Mouse (Mus musculus): ENCODE data around the gene Smim1.

The Smim1 gene

GRCm38 (mm10) chr4:154025641-154026440 is at the start of gene Smim1:
Gene Smim1, minus strand, starts transcription at chr4:154026230.
- ChIA-PET CTCF (interaction anchor here (0.5 to 4.0 kb wide), 50 partner anchors 9 to 1604 kb away, joined by 3 to 30 read pairs (median 3); partner anchors contain the start of genes Lrrc47 (in 2 of the 4), Arhgef16 (in 1 of the 4) and Tprgl (in 1 of the 4)), POLR2A (interaction anchor here (0.6 to 2.5 kb wide), 11 partner anchors 11 to 270 kb away, joined by 3 to 11 read pairs (median 5); partner anchors contain the start of gene Lrrc47 (in 2 of the 4))

- ChIA-PET POLR2A (interaction anchor here in 3 of 4 experiments (0.7 to 5.7 kb wide), 4 partner anchors 9 to 437 kb away, joined by 3 to 33 read pairs (median 4); no protein-coding TSS in a partner anchor), CTCF (interaction anchor here in 3 of 4 experiments (0.6 to 2.6 kb wide), 6 partner anchors 10 to 89 kb away, joined by 3 to 35 read pairs (median 6); partner anchors contain the start of gene Tprgl (in 1 of the 3))
These were observed 45.9 kb upstream of the Smim1 start for GRCm38 (mm10) chr4:154071941-154072340.

GRCm38 (mm10) chr4:154071521-154071920 is 45.5 kb upstream of the Smim1 start:
- POLR2A ChIA-PET = interaction anchor here (0.5 to 5.7 kb wide), 16 partner anchors 9 to 438 kb away, joined by 3 to 33 read pairs (median 4); partner anchors contain the start of genes Arhgef16 (in 1 of the 4), Lrrc47 (in 1 of the 4) and Tprgl (in 1 of the 4)
- CTCF ChIA-PET = interaction anchor here (0.5 to 3.7 kb wide), 64 partner anchors 9 to 726 kb away, joined by 3 to 92 read pairs (median 4); partner anchors contain the start of genes Arhgef16 (in 2 of the 4), Tprgl (in 2 of the 4), A430005L14Rik (in 1 of the 4) and Lrrc47 (in 1 of the 4)

GRCm38 (mm10) chr4:154070896-154071295 is 44.9 kb upstream of the Smim1 start:
- ChIA-PET CTCF (interaction anchor here (0.5 to 3.7 kb wide), 73 partner anchors 9 to 1757 kb away, joined by 3 to 92 read pairs (median 4); partner anchors contain the start of genes Arhgef16 (in 2 of the 4), Smim1 (in 2 of the 4), Tprgl (in 2 of the 4) and A430005L14Rik (in 1 of the 4)), POLR2A (interaction anchor here (0.5 to 5.7 kb wide), 20 partner anchors 10 to 231 kb away, joined by 3 to 33 read pairs (median 4); partner anchors contain the start of genes Arhgef16 (in 1 of the 4), Lrrc47 (in 1 of the 4) and Tprgl (in 1 of the 4))

GRCm38 (mm10) chr4:154064827-154065773 is 39.1 kb upstream of the Smim1 start:
- CTCF ChIA-PET = interaction anchor here (0.5 to 3.0 kb wide), 67 partner anchors 9 to 1087 kb away, joined by 3 to 36 read pairs (median 4); partner anchors contain the start of genes Arhgef16 (in 2 of the 4), Smim1 (in 2 of the 4), Lrrc47 (in 1 of the 4) and Tprgl (in 1 of the 4)
- POLR2A ChIA-PET = interaction anchor here in 1 of 4 experiments (1.5 to 1.8 kb wide), 2 partner anchors 18 to 40 kb away, joined by 6 to 10 read pairs; no protein-coding TSS in a partner anchor

- CTCF ChIA-PET = interaction anchor here in 1 of 4 experiments (1.9 kb wide), 1 partner anchor 8 kb away, joined by 4 read pairs; no protein-coding TSS in a partner anchor
- POLR2A ChIA-PET = no interaction called here
These were observed 31.7 kb upstream of the Smim1 start for GRCm38 (mm10) chr4:154057696-154058095.

- CTCF ChIA-PET = interaction anchor here in 1 of 4 experiments (1.0 to 1.9 kb wide), 2 partner anchors 9 to 14 kb away, joined by 3 to 4 read pairs; no protein-coding TSS in a partner anchor
These were observed 30.6 kb upstream of the Smim1 start for GRCm38 (mm10) chr4:154056661-154057060.

GRCm38 (mm10) chr4:154056046-154056445 is 30.0 kb upstream of the Smim1 start:
- CTCF ChIA-PET = interaction anchor here in 1 of 4 experiments (1.9 kb wide), 1 partner anchor 10 kb away, joined by 4 read pairs; no protein-coding TSS in a partner anchor

More at GRCm38 (mm10) chr4:154056661-154057060, 30.6 kb upstream of the Smim1 start:
- POLR2A ChIA-PET = interaction anchor here in 1 of 4 experiments (0.6 kb wide), 1 partner anchor 648 kb away, joined by 3 read pairs; no protein-coding TSS in a partner anchor

GRCm38 (mm10) chr4:154055482-154055881 is 29.5 kb upstream of the Smim1 start:
- ChIA-PET CTCF (interaction anchor here in 1 of 4 experiments (1.9 kb wide), 1 partner anchor 10 kb away, joined by 4 read pairs; no protein-coding TSS in a partner anchor), POLR2A (no interaction called here)

More at GRCm38 (mm10) chr4:154056046-154056445, 30.0 kb upstream of the Smim1 start:
- POLR2A ChIA-PET = no interaction called here

GRCm38 (mm10) chr4:154053065-154053464 is 27.0 kb upstream of the Smim1 start:
- ChIA-PET POLR2A (interaction anchor here in 2 of 4 experiments (0.9 to 1.1 kb wide), 2 partner anchors 32 to 33 kb away, joined by 3 read pairs; no protein-coding TSS in a partner anchor), CTCF (interaction anchor here in 3 of 4 experiments (0.6 to 2.3 kb wide), 15 partner anchors 8 to 1767 kb away, joined by 3 to 13 read pairs (median 5); partner anchors contain the start of gene Arhgef16 (in 1 of the 3))

GRCm38 (mm10) chr4:154051401-154051800 is 25.4 kb upstream of the Smim1 start:
- POLR2A ChIA-PET = interaction anchor here in 2 of 4 experiments (1.0 kb wide), 2 partner anchors 10 to 28 kb away, joined by 3 read pairs; no protein-coding TSS in a partner anchor
- CTCF ChIA-PET = interaction anchor here (0.6 to 2.3 kb wide), 10 partner anchors 11 to 250 kb away, joined by 3 to 13 read pairs (median 3); partner anchors contain the start of gene Arhgef16 (in 1 of the 4)

- ChIA-PET POLR2A (no interaction called here), CTCF (no interaction called here)
These were observed 19.8 kb upstream of the Smim1 start for GRCm38 (mm10) chr4:154045837-154046236.

GRCm38 (mm10) chr4:154042577-154042976 is 16.5 kb upstream of the Smim1 start, which contains the start of gene Ccdc27:
Gene Ccdc27, minus strand, starts transcription at chr4:154042677.
- ChIA-PET CTCF (no interaction called here), POLR2A (no interaction called here)

- CTCF ChIA-PET = interaction anchor here (0.6 to 2.7 kb wide), 9 partner anchors 11 to 1028 kb away, joined by 3 to 11 read pairs (median 4); partner anchors contain the start of gene Smim1 (in 2 of the 4)
- POLR2A ChIA-PET = interaction anchor here in 1 of 4 experiments (2.6 kb wide), 1 partner anchor 22 kb away, joined by 7 read pairs; no protein-coding TSS in a partner anchor
These were observed 11.1 kb upstream of the Smim1 start for GRCm38 (mm10) chr4:154037123-154037522.

GRCm38 (mm10) chr4:154028646-154029045 is 2.6 kb upstream of the Smim1 start:
- ChIA-PET CTCF (interaction anchor here in 1 of 4 experiments (4.0 kb wide), 1 partner anchor 76 kb away, joined by 30 read pairs; no protein-coding TSS in a partner anchor), POLR2A (interaction anchor here in 2 of 4 experiments (0.6 to 1.0 kb wide), 2 partner anchors 8 to 52 kb away, joined by 3 read pairs; no protein-coding TSS in a partner anchor)

- ChIA-PET POLR2A (interaction anchor here in 1 of 4 experiments (0.6 kb wide), 1 partner anchor 51 kb away, joined by 3 read pairs; no protein-coding TSS in a partner anchor), CTCF (interaction anchor here in 2 of 4 experiments (0.6 to 4.0 kb wide), 6 partner anchors 45 to 933 kb away, joined by 3 to 30 read pairs (median 4); partner anchors contain the start of genes Arhgef16 (in 1 of the 2) and Hes5 (in 1 of the 2))
These were observed 2.0 kb upstream of the Smim1 start for GRCm38 (mm10) chr4:154028066-154028465.

Data from embryonic stem cell, embryonic (primary cell).